Mouse (Mus musculus): ENCODE results near the gene Igfl3. TPM values are rescaled to one million over a fixed set of nuclear protein-coding genes. Genes with fewer than 3 reads are reported as not detected.

Igfl3 gene
- polyA plus RNA-seq (2015; fragmentation: Nextera tagmentation; extraction: Ambion mirVana): not detected in 2 replicates

- Histone ChIP-seq H3K4me1 (no peaks in the 10 kb centered on the region), H3K9ac (no peak within 1 kb of the TSS), H3K9me3 (peaks cover 49% of the 10 kb centered on the region), H3K36me3 (no peaks in the 10 kb centered on the region), H3K27me3 (replicated peaks) (no peaks in the 10 kb centered on the region), H3K27ac (replicated peaks) (no peak within 1 kb of the TSS), H3K4me2 (no peak within 1 kb of the TSS), H3K4me3 (no peak within 1 kb of the TSS)
- ATAC-seq (ENCODE audit: extremely low read depth, insufficient number of reproducible peaks, low FRiP score, low TSS enrichment): no peak
Observed at GRCm38 (mm10) chr7:18176194-18176593, at the start of gene Igfl3. Gene Igfl3 (plus strand): TSS chr7:18176494.

- 13% methylated on average over 9 of the region's 9 CpGs for WGBS
- no peaks in the 10 kb centered on the region for H3K27me3 ChIP-seq (replicated peaks)
- H3K9ac ChIP-seq: no peak overlapping the region
- no peak overlapping the region for H3K4me3 ChIP-seq
- H3K4me2 ChIP-seq: no peak overlapping the region
- no peak for ATAC-seq (ENCODE audit: extremely low read depth, insufficient number of reproducible peaks, low FRiP score, low TSS enrichment)
- no peak overlapping the region for H3K27ac ChIP-seq (replicated peaks)
- no peaks in the 10 kb centered on the region for H3K9me3 ChIP-seq
- no peaks in the 10 kb centered on the region for H3K4me1 ChIP-seq
- H3K36me3 ChIP-seq: no peaks in the 10 kb centered on the region
Observed at GRCm38 (mm10) chr7:18210938-18211337, 34.6 kb downstream of the Igfl3 start.

GRCm38 (mm10) chr7:18214699-18215098, 38.4 kb downstream of the Igfl3 start:
- no peak overlapping the region for H3K4me2 ChIP-seq
- no peaks in the 10 kb centered on the region for H3K4me1 ChIP-seq
- no peaks in the 10 kb centered on the region for H3K27me3 ChIP-seq (replicated peaks)
- H3K9me3 ChIP-seq: no peaks in the 10 kb centered on the region
- no peak for ATAC-seq (ENCODE audit: extremely low read depth, insufficient number of reproducible peaks, low FRiP score, low TSS enrichment)
- H3K36me3 ChIP-seq: no peaks in the 10 kb centered on the region
- H3K9ac ChIP-seq: no peak overlapping the region
- 53% methylated on average over 1 of the region's 1 CpGs for WGBS
- no peak overlapping the region for H3K27ac ChIP-seq (replicated peaks)
- no peak overlapping the region for H3K4me3 ChIP-seq

Other genes with a start within 250 kb of the Igfl3 start
- not detected in 2 replicates for gene Ceacam11, start 204.4 kb upstream of the Igfl3 start, polyA plus RNA-seq (2015; fragmentation: Nextera tagmentation; extraction: Ambion mirVana)
- not detected in 2 replicates for gene Ceacam13, start 166.6 kb upstream of the Igfl3 start, polyA plus RNA-seq (2015; fragmentation: Nextera tagmentation; extraction: Ambion mirVana)
- gene Ceacam12, start 110.6 kb upstream of the Igfl3 start, polyA plus RNA-seq (2015; fragmentation: Nextera tagmentation; extraction: Ambion mirVana): not detected in 2 replicates
- gene Mill1, start 68.9 kb downstream of the Igfl3 start, polyA plus RNA-seq (2015; fragmentation: Nextera tagmentation; extraction: Ambion mirVana): not detected in 2 replicates
- gene Psg18, start 178.5 kb downstream of the Igfl3 start, polyA plus RNA-seq (2015; fragmentation: Nextera tagmentation; extraction: Ambion mirVana): not detected in 2 replicates

Measured in heart, embryonic 13.5 days (tissue).